Mouse (Mus musculus) liver, embryonic 13.5 days (tissue): Measurements from ENCODE around the gene Palld. TPM values are rescaled to one million over a fixed set of nuclear protein-coding genes. Genes with fewer than 3 reads are reported as not detected.

Source experiments
- ATAC-seq: fragments of 200-750 bp; cut with Nextera tagmentation; 2 replicates; pipeline ENCODE4 v1.8.0; 2017; ENCODE audit warnings: low read depth, mild to moderate bottlenecking, moderate number of reproducible peaks, moderate library complexity
- DNase-seq: peaks from one replicate; pipeline ENCODE4 v3.0.0; 2022
- H3K27ac ChIP-seq: fragments of 300-500 bp; sonication (generic); 2 replicates; pipeline ENCODE4 v1.5.1; 2015; ENCODE audit warnings: moderate library complexity, mild to moderate bottlenecking, inconsistent platforms
- H3K27me3 ChIP-seq: fragments of 300-500 bp; sonication (generic); 2 replicates; pipeline ENCODE4 v1.6.1; 2015; ENCODE audit warnings: mild to moderate bottlenecking, inconsistent platforms
- H3K36me3 ChIP-seq: fragments of 300-500 bp; sonication (generic); 2 replicates; pipeline ENCODE4 v1.6.1; 2015; ENCODE audit warnings: mild to moderate bottlenecking, inconsistent platforms
- H3K4me1 ChIP-seq: fragments of 300-500 bp; sonication (generic); replicated peaks from 2 replicates; pipeline ENCODE4 v1.6.1; 2015; ENCODE audit warnings: inconsistent platforms
- H3K4me2 ChIP-seq: fragments of 300-500 bp; sonication (generic); 2 replicates; pipeline ENCODE4 v1.6.1; 2015; ENCODE audit warnings: inconsistent platforms, mild to moderate bottlenecking, moderate library complexity
- H3K4me3 ChIP-seq: fragments of 300-500 bp; sonication (generic); replicated peaks from 2 replicates; pipeline ENCODE4 v1.5.1; 2015; ENCODE audit warnings: mild to moderate bottlenecking, inconsistent platforms
- H3K9ac ChIP-seq: fragments of 300-500 bp; sonication (generic); 2 replicates; pipeline ENCODE4 v1.6.1; 2015; ENCODE audit warnings: mild to moderate bottlenecking, inconsistent platforms
- H3K9me3 ChIP-seq: fragments of 300-500 bp; sonication (generic); replicated peaks from 2 replicates; pipeline ENCODE4 v1.6.1; 2016; ENCODE audit warnings: inconsistent platforms
- WGBS: fragments of 180-500 bp; shearing (Covaris S2); methylation state at CpG from one replicate; pipeline ENCODE4 v1.1.7; 2015; ENCODE audit not compliant: insufficient replicate concordance; 5-methylcytosine and 5-hydroxymethylcytosine counted together
- polyA plus RNA-seq: library from polyadenylated mRNA; unstranded; fragments of >200 nt; fragmentation: Nextera tagmentation; extraction: Ambion mirVana; gene quantifications from 2 replicates; pipeline ENCODE4 v1.2.1, GENCODE M21; 2015

Gene Palld
- polyA plus RNA-seq, 1 experiment from 2014 or later = 5.6 TPM

DNA sequence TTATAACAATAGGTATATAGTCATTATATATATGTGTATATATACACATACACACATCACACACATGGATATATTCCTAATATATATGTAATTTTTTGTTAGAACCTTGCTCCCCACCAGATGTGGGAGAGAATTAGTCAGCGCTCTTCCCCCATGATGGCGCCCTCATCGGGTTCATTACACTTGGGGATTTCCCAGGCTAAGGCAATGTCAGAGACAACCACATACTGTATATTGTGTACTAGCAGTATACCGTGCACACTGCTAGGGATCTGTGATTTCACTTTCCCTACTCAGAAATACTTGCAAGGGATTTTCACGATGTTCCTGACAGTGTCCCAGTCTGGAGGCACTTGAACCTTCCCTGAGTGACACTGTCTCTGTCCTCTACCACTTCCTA lies 341.3 kb downstream of the Palld start:
- ATAC-seq (no peak), DNase-seq (no peak)
- no peaks in the 10 kb centered on the region for H3K9me3 ChIP-seq
- no peak overlapping the region for H3K27ac ChIP-seq
- 78% methylated on average over 5 of the region's 5 CpGs for WGBS
- no peak overlapping the region for H3K4me3 ChIP-seq
- peaks cover 7% of the 10 kb centered on the region; the same call in 1 of the 2 replicates for H3K4me1 ChIP-seq
- no peak overlapping the region for H3K9ac ChIP-seq
- no peak overlapping the region for H3K4me2 ChIP-seq
- H3K36me3 ChIP-seq = no peaks in the 10 kb centered on the region
- no peaks in the 10 kb centered on the region for H3K27me3 ChIP-seq

DNA sequence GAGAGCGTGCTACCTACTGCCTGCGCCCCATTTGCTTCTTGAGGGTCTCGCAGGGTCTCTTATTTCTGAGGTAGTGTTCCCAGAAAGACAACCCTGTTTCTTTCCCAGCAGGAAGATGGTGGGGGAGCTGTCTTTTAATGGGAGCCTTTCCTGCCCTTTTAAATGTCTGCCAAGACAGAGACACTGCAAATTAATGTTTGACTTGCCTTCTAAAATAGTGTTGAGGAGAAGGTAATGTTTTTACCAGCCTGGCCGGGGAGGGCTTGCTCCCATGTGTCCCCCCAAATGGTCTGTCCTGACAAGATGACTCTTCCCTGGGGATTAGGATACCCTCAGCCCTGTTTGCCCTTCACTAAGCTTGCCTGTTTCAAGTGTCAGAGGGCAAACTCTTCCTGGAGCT lies 342.5 kb downstream of the Palld start:
- H3K36me3 ChIP-seq = no peaks in the 10 kb centered on the region
- no peak overlapping the region for H3K9ac ChIP-seq
- H3K27me3 ChIP-seq = no peaks in the 10 kb centered on the region
- H3K9me3 ChIP-seq = no peaks in the 10 kb centered on the region
- no peak overlapping the region for H3K4me3 ChIP-seq
- ATAC-seq (no peak), DNase-seq (no peak)
- H3K4me1 ChIP-seq = peaks cover 7% of the 10 kb centered on the region; the same call in 1 of the 2 replicates
- no peak overlapping the region for H3K4me2 ChIP-seq
- WGBS = 68% methylated on average over 4 of the region's 4 CpGs
- H3K27ac ChIP-seq = no peak overlapping the region

DNA sequence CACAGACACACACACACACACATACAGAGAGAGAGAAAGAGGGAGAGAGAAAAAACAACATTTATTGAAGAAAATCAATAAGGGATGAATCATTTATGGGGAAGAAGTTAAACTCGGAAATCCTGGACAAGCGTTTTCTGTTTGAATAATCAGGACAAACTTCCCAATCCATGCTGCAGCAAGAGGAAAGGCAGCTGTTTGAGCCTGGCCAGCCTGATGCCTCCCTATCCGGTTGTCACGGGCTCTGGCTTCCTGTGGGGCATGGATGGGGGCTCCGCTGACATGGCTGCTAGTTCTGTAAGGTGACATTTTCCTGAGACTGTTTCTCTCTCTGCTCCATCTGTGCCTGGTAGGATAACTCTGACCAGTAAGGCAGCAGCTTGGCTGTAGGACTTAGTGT lies 343.0 kb downstream of the Palld start:
- no peak overlapping the region for H3K9ac ChIP-seq
- H3K4me3 ChIP-seq = no peak overlapping the region
- no peaks in the 10 kb centered on the region for H3K9me3 ChIP-seq
- no peaks in the 10 kb centered on the region for H3K27me3 ChIP-seq
- H3K36me3 ChIP-seq = no peaks in the 10 kb centered on the region
- H3K27ac ChIP-seq = no peak overlapping the region
- peaks cover 7% of the 10 kb centered on the region; the same call in 1 of the 2 replicates for H3K4me1 ChIP-seq
- 45% methylated on average over 5 of the region's 5 CpGs for WGBS
- ATAC-seq = no peak
- DNase-seq = no peak
- H3K4me2 ChIP-seq = no peak overlapping the region

DNA sequence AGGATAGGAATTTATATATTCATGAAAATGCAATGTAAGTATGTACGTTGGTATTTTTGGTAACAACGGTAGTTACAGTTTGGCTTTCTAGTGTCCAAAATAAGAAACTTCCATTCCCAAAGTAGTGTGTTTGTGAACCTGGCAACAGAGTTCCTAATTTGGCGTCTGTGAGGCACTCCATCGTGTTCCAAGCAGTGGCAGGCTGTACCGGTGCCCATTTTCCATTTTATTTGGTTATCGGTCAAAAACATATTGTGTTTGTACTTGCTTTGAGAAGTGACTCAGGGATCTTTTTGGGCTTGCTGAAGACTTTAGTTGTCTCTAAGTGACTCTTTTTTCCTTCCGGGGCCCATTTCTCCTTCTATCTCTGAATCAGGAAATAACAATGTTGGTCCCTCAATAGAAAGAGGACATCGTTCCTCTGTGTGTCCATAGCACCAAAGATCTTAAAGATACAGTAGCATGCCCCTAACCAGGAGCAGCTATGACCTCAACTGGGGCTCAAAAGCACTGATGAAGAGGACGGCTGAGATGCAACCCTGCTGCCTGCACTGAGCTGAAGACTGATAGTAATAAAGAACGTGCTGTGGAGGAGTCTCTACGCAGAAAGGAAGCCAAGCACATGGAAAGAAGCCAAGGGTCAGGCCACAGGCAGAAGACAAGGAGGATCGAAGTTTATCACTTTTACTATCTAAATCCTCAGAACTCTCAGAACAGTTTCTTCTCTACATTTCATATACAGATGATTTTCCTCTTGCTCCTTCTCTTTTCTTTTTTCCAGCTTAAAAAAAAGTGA lies 344.2 kb downstream of the Palld start:
- WGBS = 48% methylated on average over 12 of the region's 12 CpGs
- Histone ChIP-seq H3K9me3 (no peaks in the 10 kb centered on the region), H3K36me3 (no peaks in the 10 kb centered on the region), H3K9ac (no peak overlapping the region), H3K4me2 (no peak overlapping the region), H3K27me3 (no peaks in the 10 kb centered on the region), H3K4me1 (peaks cover 7% of the 10 kb centered on the region; the same call in 1 of the 2 replicates), H3K27ac (no peak overlapping the region), H3K4me3 (no peak overlapping the region)
- ATAC-seq (no peak), DNase-seq (no peak)

DNA sequence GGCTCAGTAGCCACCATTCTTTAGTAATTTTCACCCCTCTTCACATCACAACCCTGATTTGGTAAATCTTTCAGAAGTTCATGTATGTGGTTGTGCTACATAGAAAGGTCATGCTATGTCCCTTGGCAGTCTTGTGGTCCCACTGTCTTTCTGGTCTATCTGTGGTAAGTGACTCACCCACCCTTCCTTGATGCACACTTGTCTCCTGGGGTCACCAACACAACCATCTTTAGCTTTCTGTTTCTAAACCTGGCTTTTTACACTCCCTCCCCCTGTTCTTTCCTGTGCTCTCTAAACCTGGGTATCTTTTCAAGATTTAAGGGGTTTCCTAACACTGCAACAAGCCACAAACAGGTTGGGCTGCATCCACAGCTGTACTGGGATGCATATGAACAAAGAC lies 345.5 kb downstream of the Palld start:
- no peak for DNase-seq
- no peak for ATAC-seq
- Histone ChIP-seq H3K4me3 (no peak overlapping the region), H3K9ac (no peak overlapping the region), H3K4me2 (no peak overlapping the region), H3K4me1 (peaks cover 7% of the 10 kb centered on the region; the same call in 1 of the 2 replicates), H3K27ac (no peak overlapping the region), H3K9me3 (no peaks in the 10 kb centered on the region), H3K36me3 (no peaks in the 10 kb centered on the region), H3K27me3 (no peaks in the 10 kb centered on the region)

DNA sequence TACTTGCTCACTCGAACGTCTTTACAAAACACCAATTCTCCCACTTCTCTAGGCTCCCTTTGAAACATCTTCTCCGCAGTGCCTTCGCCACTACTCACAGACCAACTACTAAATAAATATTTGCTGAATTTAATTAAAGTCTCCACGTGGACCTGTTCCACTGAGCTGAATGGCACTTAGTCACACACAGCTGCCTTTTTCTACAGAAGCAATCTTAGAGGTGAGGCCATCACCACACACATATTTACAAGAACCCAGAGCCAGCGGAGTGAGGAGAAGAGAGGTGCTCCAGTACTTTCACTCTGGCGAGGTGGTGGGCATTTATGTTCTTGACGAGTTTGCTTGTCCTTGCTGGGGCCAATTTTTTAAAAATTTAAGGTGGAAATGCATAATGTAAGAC lies 346.3 kb downstream of the Palld start:
- H3K4me2 ChIP-seq = no peak overlapping the region
- no peaks in the 10 kb centered on the region for H3K36me3 ChIP-seq
- peaks cover 7% of the 10 kb centered on the region; the same call in 1 of the 2 replicates for H3K4me1 ChIP-seq
- H3K27me3 ChIP-seq = no peaks in the 10 kb centered on the region
- H3K4me3 ChIP-seq = no peak overlapping the region
- no peaks in the 10 kb centered on the region for H3K9me3 ChIP-seq
- no peak overlapping the region for H3K27ac ChIP-seq
- 64% methylated on average over 8 of the region's 8 CpGs for WGBS
- DNase-seq (no peak), ATAC-seq (no peak)
- H3K9ac ChIP-seq = no peak overlapping the region

DNA sequence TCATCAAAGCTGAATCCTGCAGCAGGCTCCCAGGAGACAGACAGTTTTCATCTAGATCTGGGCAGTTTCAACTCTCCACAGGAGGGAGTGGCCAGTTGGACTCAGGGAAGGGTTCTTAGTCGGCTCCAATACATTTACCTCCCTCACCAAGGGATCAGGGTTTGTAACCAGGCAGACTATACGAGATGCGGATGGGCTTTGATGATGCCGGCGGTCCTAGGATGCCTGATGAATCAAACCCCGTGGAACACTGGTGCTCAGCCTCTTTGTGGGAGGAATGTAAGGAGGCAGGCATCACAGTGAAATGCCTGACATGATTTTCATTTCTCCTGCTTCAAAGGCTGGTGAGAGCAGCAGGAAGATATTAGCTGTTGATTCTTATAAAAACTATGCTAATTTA lies 347.1 kb downstream of the Palld start:
- H3K36me3 ChIP-seq = no peaks in the 10 kb centered on the region
- peaks cover 7% of the 10 kb centered on the region; the same call in 1 of the 2 replicates for H3K4me1 ChIP-seq
- no peak overlapping the region for H3K4me3 ChIP-seq
- H3K27ac ChIP-seq = no peak overlapping the region
- no peaks in the 10 kb centered on the region for H3K27me3 ChIP-seq
- H3K9me3 ChIP-seq = no peaks in the 10 kb centered on the region
- no peak overlapping the region for H3K4me2 ChIP-seq
- ATAC-seq (no peak), DNase-seq (no peak)
- 70% methylated on average over 6 of the region's 6 CpGs for WGBS
- H3K9ac ChIP-seq = no peak overlapping the region

DNA sequence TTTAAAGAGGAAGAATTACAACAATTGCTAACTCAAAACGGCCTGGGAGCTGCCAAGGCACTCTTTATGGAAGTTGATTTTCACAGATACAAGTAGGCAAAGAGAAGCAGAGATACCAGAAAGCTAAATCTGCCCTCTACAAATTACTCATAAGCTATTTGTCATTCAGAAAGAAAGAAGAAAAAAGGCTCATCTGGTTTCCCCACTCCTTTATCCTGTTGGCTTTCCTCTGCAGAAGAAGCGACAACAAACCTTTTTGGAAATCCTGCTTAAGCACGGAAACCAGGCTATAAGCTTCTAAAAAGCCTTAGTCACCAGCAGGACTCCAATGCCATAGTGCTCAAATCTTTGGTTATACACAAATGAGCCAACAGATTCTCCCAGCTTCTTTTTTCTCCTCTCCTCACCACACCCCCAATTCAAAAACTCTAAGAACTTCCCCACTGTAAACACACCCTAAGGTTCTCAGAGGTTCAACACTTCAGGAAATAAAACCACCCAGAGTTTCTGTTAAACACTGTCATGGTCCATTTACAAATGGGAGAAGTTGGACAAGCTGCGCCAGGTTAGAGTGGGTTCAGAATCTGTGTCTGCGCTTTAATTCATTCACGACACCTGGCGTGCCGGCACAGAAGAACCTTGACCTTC lies 349.6 kb downstream of the Palld start:
- no peaks in the 10 kb centered on the region for H3K27me3 ChIP-seq
- H3K36me3 ChIP-seq = peaks cover 16% of the 10 kb centered on the region
- no peak for ATAC-seq
- no peak overlapping the region for H3K4me2 ChIP-seq
- H3K27ac ChIP-seq = no peak overlapping the region
- no peaks in the 10 kb centered on the region for H3K4me1 ChIP-seq
- WGBS = 74% methylated on average over 8 of the region's 8 CpGs
- no peak overlapping the region for H3K9ac ChIP-seq
- peaks cover 10% of the 10 kb centered on the region for H3K9me3 ChIP-seq
- no peak for DNase-seq
- no peak overlapping the region for H3K4me3 ChIP-seq

DNA sequence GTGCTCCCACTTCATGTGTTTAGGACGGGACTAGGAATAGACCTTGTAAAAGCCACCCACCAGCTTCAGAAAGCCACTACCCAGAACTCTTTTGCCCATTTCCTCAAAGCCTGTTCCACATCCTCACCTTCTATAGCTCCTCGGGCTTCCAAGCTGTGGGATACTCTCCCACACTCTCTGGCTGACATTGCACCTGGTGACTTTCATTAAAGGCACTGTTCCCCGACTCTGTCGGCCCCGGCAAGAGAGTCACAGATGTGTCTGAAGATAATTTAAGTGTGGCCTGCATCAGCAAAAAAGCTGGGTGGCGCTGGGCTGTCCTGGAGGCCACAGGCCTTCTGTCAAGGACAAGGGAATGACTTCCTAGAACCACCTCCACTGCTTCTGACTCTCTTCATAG lies 350.3 kb downstream of the Palld start:
- Histone ChIP-seq H3K4me2 (no peak overlapping the region), H3K27me3 (no peaks in the 10 kb centered on the region), H3K36me3 (peaks cover 16% of the 10 kb centered on the region), H3K4me1 (no peaks in the 10 kb centered on the region), H3K27ac (no peak overlapping the region), H3K9me3 (peaks cover 10% of the 10 kb centered on the region), H3K9ac (no peak overlapping the region), H3K4me3 (no peak overlapping the region)
- 38% methylated on average over 6 of the region's 6 CpGs for WGBS
- DNase-seq (no peak), ATAC-seq (no peak)

DNA sequence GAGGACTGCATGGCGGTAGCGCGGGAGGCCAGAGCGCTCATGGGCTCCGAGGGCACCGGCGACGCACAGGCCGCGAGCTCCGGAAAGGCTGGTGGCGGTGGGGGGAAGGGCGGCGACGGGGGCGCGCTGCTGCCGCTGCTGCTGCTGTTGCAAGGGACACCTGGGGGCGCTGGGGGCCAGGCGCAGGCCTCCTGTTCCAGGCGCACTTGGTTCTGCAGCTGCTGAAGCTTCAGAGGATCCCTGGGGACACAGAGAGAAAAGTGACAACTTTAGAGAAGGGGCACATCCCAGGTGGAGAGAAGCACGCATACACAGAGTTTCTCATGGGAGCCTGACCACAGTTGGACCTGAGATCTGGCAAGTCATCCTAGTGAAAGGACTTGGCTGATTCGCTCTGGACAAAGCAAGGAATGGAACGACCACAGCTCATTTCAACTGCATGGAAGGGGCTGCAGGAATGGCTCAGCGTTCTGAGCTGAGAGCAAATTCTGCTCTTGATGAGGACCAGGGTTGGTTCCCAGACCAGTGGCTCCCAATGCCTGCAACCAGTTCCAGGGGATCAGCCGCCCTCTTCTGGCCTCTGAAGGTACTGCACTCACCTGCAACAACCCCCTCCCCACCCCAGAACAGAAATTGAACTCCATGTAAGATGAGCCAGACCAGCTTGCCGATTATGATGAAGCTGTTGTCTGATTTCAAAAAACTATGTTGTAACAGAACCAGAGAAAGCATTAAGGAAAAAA lies 352.3 kb downstream of the Palld start:
- peaks cover 16% of the 10 kb centered on the region for H3K36me3 ChIP-seq
- H3K4me1 ChIP-seq = no peaks in the 10 kb centered on the region
- no peak overlapping the region for H3K9ac ChIP-seq
- ATAC-seq = no peak
- H3K27me3 ChIP-seq = no peaks in the 10 kb centered on the region
- no peak overlapping the region for H3K4me2 ChIP-seq
- no peak overlapping the region for H3K27ac ChIP-seq
- H3K9me3 ChIP-seq = peaks cover 10% of the 10 kb centered on the region
- WGBS = 63% methylated on average over 27 of the region's 27 CpGs
- H3K4me3 ChIP-seq = no peak overlapping the region
- DNase-seq = no peak

DNA sequence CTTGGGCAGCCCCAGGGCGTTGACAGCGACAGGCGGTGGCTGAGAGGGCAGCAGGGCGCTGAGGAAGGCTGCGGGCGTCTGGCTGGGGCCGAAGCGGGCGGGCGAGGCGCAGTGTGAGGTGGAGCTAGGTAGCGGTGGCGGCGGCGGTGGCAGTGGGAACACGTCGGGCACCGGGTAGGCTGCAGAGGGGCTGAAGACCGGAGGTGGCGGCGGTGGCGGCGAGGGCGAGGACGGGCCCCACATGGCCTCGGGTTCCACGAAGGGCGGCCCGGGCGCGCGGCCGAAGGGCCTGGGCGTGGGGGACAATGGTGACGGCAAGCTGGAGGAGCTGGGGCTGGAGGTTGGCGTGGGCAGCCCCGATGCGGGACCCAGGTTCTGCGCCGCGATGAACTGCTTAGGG lies 352.9 kb downstream of the Palld start:
- Histone ChIP-seq H3K27me3 (no peaks in the 10 kb centered on the region), H3K4me2 (no peak overlapping the region), H3K4me1 (no peaks in the 10 kb centered on the region), H3K36me3 (peaks cover 16% of the 10 kb centered on the region), H3K9me3 (peaks cover 10% of the 10 kb centered on the region), H3K4me3 (no peak overlapping the region), H3K27ac (no peak overlapping the region), H3K9ac (no peak overlapping the region)
- 80% methylated on average over 41 of the region's 41 CpGs for WGBS
- DNase-seq (no peak), ATAC-seq (no peak)
